Mouse (Mus musculus): ENCODE results near the gene Slc7a8. TPM values are rescaled to one million over a fixed set of nuclear protein-coding genes. Genes with fewer than 3 reads are reported as not detected.

The Slc7a8 gene
- total RNA-seq, 2 experiments from 2014 or later: 28.1 to 56.8 TPM

GRCm38 (mm10) chr14:54699586-54699985 is 82.2 kb downstream of the Slc7a8 start:
- DNase-seq: no peak

GRCm38 (mm10) chr14:54698733-54699132 is 83.0 kb downstream of the Slc7a8 start, which contains the start of gene Gm29776:
TSS of gene Gm29776 (minus strand) at chr14:54698833.
- no peak for DNase-seq

- DNase-seq: no peak
Observed at GRCm38 (mm10) chr14:54696752-54697151, 85.0 kb downstream of the Slc7a8 start.

GRCm38 (mm10) chr14:54695042-54695441 is 86.7 kb downstream of the Slc7a8 start:
- DNase-seq: no peak

GRCm38 (mm10) chr14:54687251-54687650 is 94.5 kb downstream of the Slc7a8 start:
- no peak for DNase-seq

- DNase-seq: peak; percentile 99 to 100
Observed at GRCm38 (mm10) chr14:54686522-54687143, 95.1 kb downstream of the Slc7a8 start, which contains the start of gene Acin1. TSS of gene Acin1 (minus strand) at chr14:54686931.

GRCm38 (mm10) chr14:54686063-54686521 is 95.7 kb downstream of the Slc7a8 start, which contains the start of gene 1700123O20Rik:
TSS of gene 1700123O20Rik (plus strand) at chr14:54686216.
- peak in 1 of 2 experiments; percentile 81 for DNase-seq

- DNase-seq: no peak
Observed at GRCm38 (mm10) chr14:54685471-54685870, 96.3 kb downstream of the Slc7a8 start.

- DNase-seq: no peak
Observed at GRCm38 (mm10) chr14:54682396-54682795, 99.3 kb downstream of the Slc7a8 start.

- no peak for DNase-seq
Observed at GRCm38 (mm10) chr14:54678657-54679304, 103.0 kb downstream of the Slc7a8 start.

GRCm38 (mm10) chr14:54676290-54676689 is 105.5 kb downstream of the Slc7a8 start:
- no peak for DNase-seq

GRCm38 (mm10) chr14:54674317-54674716 is 107.4 kb downstream of the Slc7a8 start:
- no peak for DNase-seq

Other genes with a start within 250 kb of the Slc7a8 start
- gene Haus4, start 227.3 kb downstream of the Slc7a8 start, total RNA-seq (2021): 10 to 100 TPM; 22.5 to 27.0 TPM
- 10 to 100 TPM; 17.5 to 24.8 TPM for gene Ajuba, start 204.4 kb downstream of the Slc7a8 start, total RNA-seq (2021)
- 1 to 10 TPM; 4.3 to 6.0 TPM for gene 4931414P19Rik, start 176.0 kb downstream of the Slc7a8 start, total RNA-seq (2021)
- 100 to 1,000 TPM; 347 to 407 TPM for gene Psmb5, start 163.9 kb downstream of the Slc7a8 start, total RNA-seq (2021)
- not detected for gene Psmb11, start 160.5 kb downstream of the Slc7a8 start, total RNA-seq (2021)
- not detected for gene Gm17606, start 141.0 kb downstream of the Slc7a8 start, total RNA-seq (2021)
- gene Cdh24, start 140.6 kb downstream of the Slc7a8 start, total RNA-seq (2021): 1 to 10 TPM in 1 of 2 experiments, under 1 TPM in 1; 0.95 to 1.4 TPM
- 10 to 100 TPM; 40.6 to 42.1 TPM for gene 1700123O20Rik, start 95.7 kb downstream of the Slc7a8 start, total RNA-seq (2021)
- gene Acin1, start 95.0 kb downstream of the Slc7a8 start, total RNA-seq (2021): 100 to 1,000 TPM; 140 to 178 TPM
- under 1 TPM in 1 of 2 experiments, not detected in 1; 0.23 TPM for gene Gm29776, start 83.1 kb downstream of the Slc7a8 start, total RNA-seq (2021)
- gene Cebpe, start 69.8 kb downstream of the Slc7a8 start, total RNA-seq (2021): not detected
- gene Rnf212b, start 32.2 kb upstream of the Slc7a8 start, total RNA-seq (2021): under 1 TPM; 0.43 to 0.56 TPM
- gene Homez, start 89.0 kb upstream of the Slc7a8 start, total RNA-seq (2021): 10 to 100 TPM; 12.2 to 16.5 TPM
- gene Ppp1r3e, start 95.6 kb upstream of the Slc7a8 start, total RNA-seq (2021): 10 to 100 TPM; 17.8 to 19.2 TPM
- 10 to 100 TPM; 54.3 to 57.2 TPM for gene Bcl2l2, start 101.4 kb upstream of the Slc7a8 start, total RNA-seq (2021)
- gene Gm20521, start 101.5 kb upstream of the Slc7a8 start, total RNA-seq (2021): 1 to 10 TPM in 1 of 2 experiments, not detected in 1; 2.0 TPM
- 100 to 1,000 TPM; 167 to 173 TPM for gene Pabpn1, start 110.6 kb upstream of the Slc7a8 start, total RNA-seq (2021)
- gene Slc22a17, start 131.2 kb upstream of the Slc7a8 start, total RNA-seq (2021): 10 to 100 TPM; 28.0 to 37.6 TPM
- gene Efs, start 144.2 kb upstream of the Slc7a8 start, total RNA-seq (2021): 1 to 10 TPM; 2.5 to 3.0 TPM
- not detected for gene Il25, start 150.7 kb upstream of the Slc7a8 start, total RNA-seq (2021)
- under 1 TPM; 0.46 to 0.83 TPM for gene Cmtm5, start 154.3 kb upstream of the Slc7a8 start, total RNA-seq (2021)
- not detected for gene Myh6, start 185.0 kb upstream of the Slc7a8 start, total RNA-seq (2021)
- gene Gm17428, start 195.0 kb upstream of the Slc7a8 start, total RNA-seq (2021): not detected
- under 1 TPM in 1 of 2 experiments, not detected in 1; 0.49 TPM for gene Myh7, start 212.7 kb upstream of the Slc7a8 start, total RNA-seq (2021)
- 10 to 100 TPM; 34.6 to 44.8 TPM for gene Ngdn, start 233.5 kb upstream of the Slc7a8 start, total RNA-seq (2021)